Mouse (Mus musculus): ENCODE results near the gene Cdkn2aipnl. TPM values are rescaled to one million over a fixed set of nuclear protein-coding genes. Genes with fewer than 3 reads are reported as not detected.

The Cdkn2aipnl gene
- polyA plus RNA-seq, 1 experiment, result not detected

DNA sequence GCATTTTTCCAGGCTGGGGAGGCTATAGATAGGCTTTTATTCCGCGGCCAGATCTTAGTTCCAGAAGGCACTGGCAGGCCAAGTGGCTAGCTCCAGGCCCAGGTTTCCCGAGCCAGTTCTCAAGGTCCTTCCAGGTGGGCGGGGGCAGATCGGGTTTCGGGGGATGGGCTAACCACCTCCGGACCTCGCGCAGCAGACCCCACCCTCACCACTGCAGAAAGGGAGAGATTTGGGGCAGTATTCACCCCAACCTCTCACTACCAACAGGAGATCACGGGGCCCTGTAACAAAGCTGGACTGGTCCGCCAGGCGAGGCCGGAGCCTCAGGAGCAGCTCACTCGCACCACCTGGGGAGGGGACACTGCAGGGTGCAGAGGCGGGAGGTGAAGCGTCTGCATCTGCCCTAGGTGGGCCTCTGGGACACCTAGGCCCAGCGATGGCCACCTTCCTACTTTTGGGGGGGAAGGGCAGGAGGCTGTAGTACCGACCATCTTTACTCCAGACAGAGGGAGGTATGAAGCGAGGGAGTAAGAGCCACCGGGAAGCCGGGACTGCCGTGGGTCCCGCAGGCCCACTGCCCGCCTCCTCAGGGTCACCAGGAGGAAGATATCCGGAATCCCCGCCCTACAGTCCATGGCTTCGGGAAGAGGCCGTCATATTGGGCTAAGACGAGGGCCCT lies 32.3 kb downstream of the Cdkn2aipnl start:
- Histone ChIP-seq H3K4me3 (ENCODE audit: insufficient read depth, low read depth, low read length) (peak overlapping the region; percentile 75), H3K4me1 (ENCODE audit: control insufficient read depth, insufficient read depth, low read length) (peaks cover 7% of the 10 kb centered on the region; the same call in 1 of the 2 replicates), H3K27ac (ENCODE audit: insufficient read depth, low read depth, low read length) (peak overlapping the region; percentile 100)
- under 1% methylated on average over 29 of the region's 29 CpGs for WGBS
- TF ChIP-seq CTCF (IDR thresholded peaks at IDR 0.05; ENCODE audit: insufficient read depth, low read depth, low read length) (no peak), POLR2A (IDR thresholded peaks at IDR 0.05; ENCODE audit: insufficient read depth, low read depth, low read length) (no peak)

DNA sequence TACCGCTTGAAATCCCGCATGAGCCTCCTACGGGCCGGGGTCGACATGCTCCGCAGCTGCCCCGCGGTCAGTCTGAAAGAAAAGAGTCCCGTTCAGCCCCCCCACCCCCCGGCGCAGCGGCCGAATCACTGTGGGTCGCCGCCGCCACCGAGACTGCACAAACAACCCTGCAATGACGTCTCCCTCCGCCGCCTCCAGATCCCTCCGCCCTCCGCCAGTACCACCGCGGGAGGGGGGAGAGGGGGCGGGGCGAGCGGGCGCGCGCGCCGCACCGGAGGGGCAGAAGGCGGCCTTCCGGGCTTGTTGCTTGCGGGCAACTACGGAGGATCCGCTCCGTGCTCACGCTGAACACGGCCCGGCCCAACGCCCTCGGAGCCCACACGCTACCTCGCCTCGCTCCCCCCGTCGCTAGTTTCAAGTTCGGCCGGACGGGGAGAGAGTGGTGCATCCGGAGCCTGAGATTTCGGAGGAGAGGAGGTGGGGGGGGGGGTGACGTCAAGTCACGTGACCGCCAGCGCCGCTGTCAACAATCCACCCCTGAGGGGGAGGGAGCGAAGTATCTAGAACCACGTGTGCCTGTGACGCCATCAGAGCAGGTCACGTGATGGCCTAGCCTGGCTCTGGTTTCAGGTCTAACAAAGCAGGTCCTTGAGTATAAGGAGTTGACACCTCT lies 33.0 kb downstream of the Cdkn2aipnl start, which contains the start of gene Ube2b:
TSS of gene Ube2b (minus strand) at position 473 of the 673 bp plus-strand sequence.
- peak; percentile 91 for TF ChIP-seq POLR2A (IDR thresholded peaks at IDR 0.05; ENCODE audit: insufficient read depth, low read depth, low read length)
- TF ChIP-seq CTCF (IDR thresholded peaks at IDR 0.05; ENCODE audit: insufficient read depth, low read depth, low read length), result no peak
- WGBS, result 1% methylated on average over 63 of the region's 63 CpGs
- Histone ChIP-seq H3K27ac (ENCODE audit: insufficient read depth, low read depth, low read length) (peak within 1 kb of the TSS; percentile 100), H3K4me1 (ENCODE audit: control insufficient read depth, insufficient read depth, low read length) (peaks cover 7% of the 10 kb centered on the region; the same call in 1 of the 2 replicates), H3K4me3 (ENCODE audit: insufficient read depth, low read depth, low read length) (peak within 1 kb of the TSS; percentile 75)

- no peak overlapping the region for H3K4me3 ChIP-seq (ENCODE audit: insufficient read depth, low read depth, low read length)
- no peak for TF ChIP-seq CTCF (IDR thresholded peaks at IDR 0.05; ENCODE audit: insufficient read depth, low read depth, low read length)
- TF ChIP-seq POLR2A (IDR thresholded peaks at IDR 0.05; ENCODE audit: insufficient read depth, low read depth, low read length), result no peak
- 39% methylated on average over 10 of the region's 10 CpGs for WGBS
- H3K27ac ChIP-seq (ENCODE audit: insufficient read depth, low read depth, low read length), result no peak overlapping the region
- peaks cover 7% of the 10 kb centered on the region; the same call in 1 of the 2 replicates for H3K4me1 ChIP-seq (ENCODE audit: control insufficient read depth, insufficient read depth, low read length)
Observed at GRCm38 (mm10) chr11:52001341-52001740, 33.9 kb downstream of the Cdkn2aipnl start.

DNA sequence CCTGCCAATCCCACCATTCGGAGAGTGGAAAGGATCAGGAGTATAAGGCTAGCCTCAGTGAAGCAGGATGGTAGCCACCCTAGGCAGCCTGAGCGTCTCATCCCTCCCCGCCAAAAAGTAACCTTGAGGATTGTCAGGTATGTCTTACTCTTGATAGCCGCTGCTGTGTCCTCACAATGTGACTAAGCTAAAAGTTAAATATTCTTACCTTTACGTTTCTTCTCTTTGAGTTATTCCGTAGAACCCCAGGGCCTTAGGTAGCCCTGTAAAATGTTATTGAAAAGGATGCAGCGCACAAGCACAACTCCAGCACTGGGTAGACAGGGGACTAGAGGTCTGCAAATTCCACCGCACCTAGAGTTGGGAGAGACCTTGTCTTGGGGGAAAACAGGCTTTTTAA lies 34.4 kb downstream of the Cdkn2aipnl start:
- TF ChIP-seq POLR2A (IDR thresholded peaks at IDR 0.05; ENCODE audit: insufficient read depth, low read depth, low read length) (no peak), CTCF (IDR thresholded peaks at IDR 0.05; ENCODE audit: insufficient read depth, low read depth, low read length) (no peak)
- Histone ChIP-seq H3K4me3 (ENCODE audit: insufficient read depth, low read depth, low read length) (no peak overlapping the region), H3K4me1 (ENCODE audit: control insufficient read depth, insufficient read depth, low read length) (peaks cover 7% of the 10 kb centered on the region; the same call in 1 of the 2 replicates), H3K27ac (ENCODE audit: insufficient read depth, low read depth, low read length) (no peak overlapping the region)
- 93% methylated on average over 8 of the region's 8 CpGs for WGBS

GRCm38 (mm10) chr11:52002842-52003504 lies 35.5 kb downstream of the Cdkn2aipnl start:
- H3K27ac ChIP-seq (ENCODE audit: insufficient read depth, low read depth, low read length), result no peak overlapping the region
- WGBS, result 72% methylated on average over 13 of the region's 13 CpGs
- H3K4me1 ChIP-seq (ENCODE audit: control insufficient read depth, insufficient read depth, low read length), result peaks cover 3% of the 10 kb centered on the region; the same call in 1 of the 2 replicates
- no peak overlapping the region for H3K4me3 ChIP-seq (ENCODE audit: insufficient read depth, low read depth, low read length)
- TF ChIP-seq POLR2A (IDR thresholded peaks at IDR 0.05; ENCODE audit: insufficient read depth, low read depth, low read length), result no peak
- TF ChIP-seq CTCF (IDR thresholded peaks at IDR 0.05; ENCODE audit: insufficient read depth, low read depth, low read length), result no peak

DNA sequence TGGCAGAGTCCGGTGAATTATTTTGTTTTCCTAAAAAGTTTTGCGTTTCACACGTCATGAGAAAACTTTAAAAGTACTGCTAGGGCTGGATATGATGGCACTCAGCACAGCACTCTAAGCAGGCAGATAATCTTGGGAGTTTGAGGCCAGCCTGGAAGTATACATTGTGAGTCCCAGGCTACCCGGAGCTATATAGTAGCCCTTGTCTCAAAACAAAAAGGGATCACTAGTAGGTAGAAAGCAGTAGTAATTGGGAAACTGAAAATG lies 36.0 kb downstream of the Cdkn2aipnl start:
- peaks cover 3% of the 10 kb centered on the region; the same call in 1 of the 2 replicates for H3K4me1 ChIP-seq (ENCODE audit: control insufficient read depth, insufficient read depth, low read length)
- TF ChIP-seq CTCF (IDR thresholded peaks at IDR 0.05; ENCODE audit: insufficient read depth, low read depth, low read length) (no peak), POLR2A (IDR thresholded peaks at IDR 0.05; ENCODE audit: insufficient read depth, low read depth, low read length) (no peak)
- peak overlapping the region; percentile 90; the same call in 1 of the 2 replicates for H3K27ac ChIP-seq (ENCODE audit: insufficient read depth, low read depth, low read length)
- WGBS, result 10% methylated on average over 4 of the region's 4 CpGs
- no peak overlapping the region for H3K4me3 ChIP-seq (ENCODE audit: insufficient read depth, low read depth, low read length)

- WGBS, result under 1% methylated on average over 51 of the region's 51 CpGs
- Histone ChIP-seq H3K27ac (ENCODE audit: insufficient read depth, low read depth, low read length) (peak within 1 kb of the TSS; percentile 90), H3K4me1 (ENCODE audit: control insufficient read depth, insufficient read depth, low read length) (peaks cover 3% of the 10 kb centered on the region; the same call in 1 of the 2 replicates), H3K4me3 (ENCODE audit: insufficient read depth, low read depth, low read length) (peak within 1 kb of the TSS; percentile 97)
- TF ChIP-seq POLR2A (IDR thresholded peaks at IDR 0.05; ENCODE audit: insufficient read depth, low read depth, low read length) (peak; percentile 82), CTCF (IDR thresholded peaks at IDR 0.05; ENCODE audit: insufficient read depth, low read depth, low read length) (no peak)
Observed at GRCm38 (mm10) chr11:52003772-52004528, 36.5 kb downstream of the Cdkn2aipnl start, which contains the start of gene Cdkl3. TSS of gene Cdkl3 (plus strand) at chr11:52004221.

GRCm38 (mm10) chr11:52005586-52005985 lies 38.1 kb downstream of the Cdkn2aipnl start:
- 56% methylated on average over 2 of the region's 2 CpGs for WGBS
- H3K4me1 ChIP-seq (ENCODE audit: control insufficient read depth, insufficient read depth, low read length), result peaks cover 3% of the 10 kb centered on the region; the same call in 1 of the 2 replicates
- no peak overlapping the region for H3K27ac ChIP-seq (ENCODE audit: insufficient read depth, low read depth, low read length)
- TF ChIP-seq POLR2A (IDR thresholded peaks at IDR 0.05; ENCODE audit: insufficient read depth, low read depth, low read length) (no peak), CTCF (IDR thresholded peaks at IDR 0.05; ENCODE audit: insufficient read depth, low read depth, low read length) (no peak)
- H3K4me3 ChIP-seq (ENCODE audit: insufficient read depth, low read depth, low read length), result no peak overlapping the region

Data from olfactory bulb, adult 2 months (tissue).